7 mouse cellular contexts compared by ENCODE assay signal in genomic region chr1:181230731-181231148, GRCm38 (mm10). TPM values are rescaled to one million over a fixed set of nuclear protein-coding genes. Genes with fewer than 3 reads are reported as not detected.
DNase-seq lines count a peak whose midpoint lies in the region; ATAC-seq and TF ChIP-seq lines count a peak whose summit lies in the region.

No protein-coding gene starts in this region.

- H3K27me3 ChIP-seq in heart, embryonic 13.5 days (replicated peaks): no peaks in the 10 kb centered on the region
- H3K27me3 ChIP-seq in lung, embryonic 16.5 days (ENCODE audit: control insufficient read depth, insufficient read depth, low read depth, low read length): no peaks in the 10 kb centered on the region
- H3K27me3 ChIP-seq in forebrain, postnatal 0 days (ENCODE audit: insufficient read depth, low read length): no peaks in the 10 kb centered on the region

- TF ChIP-seq CTCF in forebrain, postnatal 0 days (IDR thresholded peaks at IDR 0.05; ENCODE audit: low read depth): no peak

- peaks cover 54% of the 10 kb centered on the region for H3K4me1 ChIP-seq in heart, embryonic 13.5 days
- H3K4me1 ChIP-seq in lung, embryonic 16.5 days (replicated peaks; ENCODE audit: control insufficient read depth, insufficient read depth, low read length): peaks cover 11% of the 10 kb centered on the region
- no peaks in the 10 kb centered on the region for H3K4me1 ChIP-seq in forebrain, postnatal 0 days (ENCODE audit: insufficient read depth)

- H3K9ac ChIP-seq in heart, embryonic 13.5 days: peak overlapping the region; percentile 11; the same call in 1 of the 2 replicates
- peak overlapping the region; percentile 17; the same call in 1 of the 2 replicates for H3K9ac ChIP-seq in lung, embryonic 16.5 days (ENCODE audit: low read length)
- H3K9ac ChIP-seq in forebrain, postnatal 0 days: no peak overlapping the region

- H3K9me3 ChIP-seq in heart, embryonic 13.5 days: no peaks in the 10 kb centered on the region
- no peaks in the 10 kb centered on the region for H3K9me3 ChIP-seq in lung, embryonic 16.5 days (ENCODE audit: control insufficient read depth, low read length)
- H3K9me3 ChIP-seq in forebrain, postnatal 0 days (ENCODE audit: low read length): no peaks in the 10 kb centered on the region

- ATAC-seq in heart, embryonic 13.5 days (ENCODE audit: extremely low read depth, insufficient number of reproducible peaks, low FRiP score, low TSS enrichment): 0 out of 2 replicates have a peak, but pooled peaks have one; percentile 40
- ATAC-seq in lung, embryonic 16.5 days (ENCODE audit: low read depth): peak; percentile 31
- ATAC-seq in forebrain, postnatal 0 days: no peak

- H3K4me2 ChIP-seq in heart, embryonic 13.5 days: peak overlapping the region; percentile 21
- 0 out of 2 replicates have a peak overlapping the region, but pooled peaks have one; percentile 7 for H3K4me2 ChIP-seq in lung, embryonic 16.5 days (ENCODE audit: low read depth, low read length)
- no peak overlapping the region for H3K4me2 ChIP-seq in forebrain, postnatal 0 days (ENCODE audit: low read depth)

- no peak overlapping the region for H3K4me3 ChIP-seq in heart, embryonic 13.5 days
- no peak overlapping the region for H3K4me3 ChIP-seq in lung, embryonic 16.5 days (ENCODE audit: low read length)
- H3K4me3 ChIP-seq in forebrain, postnatal 0 days (ENCODE audit: low read depth, low read length): no peak overlapping the region

- WGBS in heart, embryonic 13.5 days: 33% methylated on average over 10 of the region's 10 CpGs
- 13% methylated on average over 10 of the region's 10 CpGs for WGBS in lung, embryonic 16.5 days
- 47% methylated on average over 10 of the region's 10 CpGs for whole genome bisulfite sequencing in forebrain, postnatal 0 days

- H3K27ac ChIP-seq in heart, embryonic 13.5 days (replicated peaks): 0 out of 2 replicates have a peak overlapping the region, but pooled peaks have one; percentile 32
- H3K27ac ChIP-seq in lung, embryonic 16.5 days (ENCODE audit: low read length): no peak overlapping the region; the same call in 1 of the 2 replicates
- no peak overlapping the region for H3K27ac ChIP-seq in forebrain, postnatal 0 days (ENCODE audit: low read depth, low read length)

- peak; percentile 70 for DNase-seq in 3134 (ENCODE audit: extremely low read depth, insufficient read length, low spot score)
- DNase-seq in CD4-positive helper T cell, adult 2 months (ENCODE audit: low read depth, low spot score): peak; percentile 79
- DNase-seq in thymus, postnatal 25 days: peak; percentile 57
- DNase-seq in forebrain, postnatal 0 days: no peak
- DNase-seq in left cerebral cortex, adult 18-20 months (ENCODE audit: low spot score in 2 of 2): no peak

- no peaks in the 10 kb centered on the region for H3K36me3 ChIP-seq in heart, embryonic 13.5 days
- H3K36me3 ChIP-seq in lung, embryonic 16.5 days (ENCODE audit: control insufficient read depth, insufficient read depth, low read length): no peaks in the 10 kb centered on the region
- no peaks in the 10 kb centered on the region for H3K36me3 ChIP-seq in forebrain, postnatal 0 days (ENCODE audit: insufficient read depth)

RNA-seq across cellular contexts. Expression of gene Wdr26, which starts 18.9 kb away (rescaled TPM):
- polyA plus RNA-seq in heart, embryonic 13.5 days (2015; fragmentation: Nextera tagmentation; extraction: Ambion mirVana): 25.9 and 26.7 TPM in 2 replicates
- polyA plus RNA-seq in lung, embryonic 16.5 days (2015; fragmentation: Nextera tagmentation; extraction: Ambion mirVana): 30.0 and 30.2 TPM in 2 replicates
- total RNA-seq in forebrain, postnatal 0 days (2014; rRNA removed): 51.5 and 55.6 TPM in 2 replicates
- polyA plus RNA-seq in forebrain, postnatal 0 days (2015; fragmentation: Nextera tagmentation; extraction: Ambion mirVana): 26.1 and 43.0 TPM in 2 replicates
- total RNA-seq in left cerebral cortex, adult 18-20 months (2021): 10 to 100 TPM; 98.1 to 98.9 TPM

Comparison
In these comparisons a context has a peak if more than half of its experiments do, and no peak if none do; other contexts are left out.
1. DNase-seq: peak in 3134 (single experiment), CD4-positive helper T cell, adult 2 months (single experiment) and thymus, postnatal 25 days (single experiment); none in forebrain, postnatal 0 days (single experiment) and left cerebral cortex, adult 18-20 months (0 of 2).